Mouse (Mus musculus) liver, embryonic 13.5 days (tissue): ENCODE data around the gene Elovl6. TPM values are rescaled to one million over a fixed set of nuclear protein-coding genes. Genes with fewer than 3 reads are reported as not detected.
A peak's percentile ranks its signal among the peaks of the same experiment; 100 is the strongest.

ENCODE experiments used
- ATAC-seq: fragments of 200-750 bp; cut with Nextera tagmentation; 2 replicates; pipeline ENCODE4 v1.8.0; 2017; ENCODE audit warnings: low read depth, mild to moderate bottlenecking, moderate number of reproducible peaks, moderate library complexity
- DNase-seq: peaks from one replicate; pipeline ENCODE4 v3.0.0; 2022
- H3K27ac ChIP-seq: fragments of 300-500 bp; sonication (generic); 2 replicates; pipeline ENCODE4 v1.5.1; 2015; ENCODE audit warnings: moderate library complexity, mild to moderate bottlenecking, inconsistent platforms
- H3K27me3 ChIP-seq: fragments of 300-500 bp; sonication (generic); 2 replicates; pipeline ENCODE4 v1.6.1; 2015; ENCODE audit warnings: mild to moderate bottlenecking, inconsistent platforms
- H3K36me3 ChIP-seq: fragments of 300-500 bp; sonication (generic); 2 replicates; pipeline ENCODE4 v1.6.1; 2015; ENCODE audit warnings: mild to moderate bottlenecking, inconsistent platforms
- H3K4me1 ChIP-seq: fragments of 300-500 bp; sonication (generic); replicated peaks from 2 replicates; pipeline ENCODE4 v1.6.1; 2015; ENCODE audit warnings: inconsistent platforms
- H3K4me2 ChIP-seq: fragments of 300-500 bp; sonication (generic); 2 replicates; pipeline ENCODE4 v1.6.1; 2015; ENCODE audit warnings: inconsistent platforms, mild to moderate bottlenecking, moderate library complexity
- H3K4me3 ChIP-seq: fragments of 300-500 bp; sonication (generic); replicated peaks from 2 replicates; pipeline ENCODE4 v1.5.1; 2015; ENCODE audit warnings: mild to moderate bottlenecking, inconsistent platforms
- H3K9ac ChIP-seq: fragments of 300-500 bp; sonication (generic); 2 replicates; pipeline ENCODE4 v1.6.1; 2015; ENCODE audit warnings: mild to moderate bottlenecking, inconsistent platforms
- H3K9me3 ChIP-seq: fragments of 300-500 bp; sonication (generic); replicated peaks from 2 replicates; pipeline ENCODE4 v1.6.1; 2016; ENCODE audit warnings: inconsistent platforms
- WGBS: fragments of 180-500 bp; shearing (Covaris S2); methylation state at CpG from one replicate; pipeline ENCODE4 v1.1.7; 2015; ENCODE audit not compliant: insufficient replicate concordance; 5-methylcytosine and 5-hydroxymethylcytosine counted together
- polyA plus RNA-seq: library from polyadenylated mRNA; unstranded; fragments of >200 nt; fragmentation: Nextera tagmentation; extraction: Ambion mirVana; gene quantifications from 2 replicates; pipeline ENCODE4 v1.2.1, GENCODE M21; 2015

The Elovl6 gene
- polyA plus RNA-seq, 1 experiment from 2014 or later, result 10.4 TPM

DNA sequence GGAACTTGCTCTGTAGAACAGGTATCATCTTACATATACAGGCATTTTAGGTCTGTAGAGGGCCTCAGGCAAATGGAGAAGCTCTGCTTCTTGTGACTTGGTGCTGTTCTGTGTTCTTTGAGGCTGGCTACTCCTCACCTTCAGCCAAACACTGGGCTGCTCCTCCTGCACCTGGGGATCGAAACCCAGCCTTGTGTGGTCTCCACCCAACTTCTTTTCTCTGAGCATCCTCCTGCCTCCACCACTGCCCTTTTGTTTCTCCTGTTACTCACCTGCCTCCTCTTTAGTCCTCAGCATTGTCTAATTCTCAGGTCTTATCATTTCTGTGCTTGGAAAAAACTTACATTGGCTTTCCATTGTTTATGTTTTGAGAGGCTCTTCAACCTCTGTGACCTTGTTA is 12.1 kb downstream of the Elovl6 start:
- Histone ChIP-seq H3K9ac (no peak overlapping the region), H3K4me2 (no peak overlapping the region), H3K4me3 (no peak overlapping the region), H3K4me1 (peaks cover 7% of the 10 kb centered on the region), H3K27ac (no peak overlapping the region), H3K9me3 (no peaks in the 10 kb centered on the region), H3K27me3 (no peaks in the 10 kb centered on the region), H3K36me3 (peaks cover 32% of the 10 kb centered on the region)
- DNase-seq (no peak), ATAC-seq (no peak)
- 89% methylated on average over 1 of the region's 1 CpGs for WGBS

- Histone ChIP-seq H3K36me3 (peaks cover 31% of the 10 kb centered on the region), H3K4me2 (no peak overlapping the region), H3K4me3 (no peak overlapping the region), H3K9me3 (no peaks in the 10 kb centered on the region), H3K9ac (no peak overlapping the region), H3K27ac (no peak overlapping the region), H3K27me3 (no peaks in the 10 kb centered on the region), H3K4me1 (peaks cover 12% of the 10 kb centered on the region)
- WGBS, result 53% methylated on average over 1 of the region's 1 CpGs
- DNase-seq (no peak), ATAC-seq (no peak)
Measured at GRCm38 (mm10) chr3:129545228-129545627, 13.1 kb downstream of the Elovl6 start.

- Histone ChIP-seq H3K9ac (no peak overlapping the region), H3K9me3 (no peaks in the 10 kb centered on the region), H3K27ac (no peak overlapping the region), H3K4me3 (no peak overlapping the region), H3K36me3 (peaks cover 30% of the 10 kb centered on the region), H3K27me3 (no peaks in the 10 kb centered on the region), H3K4me1 (peaks cover 17% of the 10 kb centered on the region), H3K4me2 (no peak overlapping the region)
- ATAC-seq (no peak), DNase-seq (no peak)
- 77% methylated on average over 6 of the region's 6 CpGs for WGBS
Measured at GRCm38 (mm10) chr3:129545801-129546200, 13.6 kb downstream of the Elovl6 start.

DNA sequence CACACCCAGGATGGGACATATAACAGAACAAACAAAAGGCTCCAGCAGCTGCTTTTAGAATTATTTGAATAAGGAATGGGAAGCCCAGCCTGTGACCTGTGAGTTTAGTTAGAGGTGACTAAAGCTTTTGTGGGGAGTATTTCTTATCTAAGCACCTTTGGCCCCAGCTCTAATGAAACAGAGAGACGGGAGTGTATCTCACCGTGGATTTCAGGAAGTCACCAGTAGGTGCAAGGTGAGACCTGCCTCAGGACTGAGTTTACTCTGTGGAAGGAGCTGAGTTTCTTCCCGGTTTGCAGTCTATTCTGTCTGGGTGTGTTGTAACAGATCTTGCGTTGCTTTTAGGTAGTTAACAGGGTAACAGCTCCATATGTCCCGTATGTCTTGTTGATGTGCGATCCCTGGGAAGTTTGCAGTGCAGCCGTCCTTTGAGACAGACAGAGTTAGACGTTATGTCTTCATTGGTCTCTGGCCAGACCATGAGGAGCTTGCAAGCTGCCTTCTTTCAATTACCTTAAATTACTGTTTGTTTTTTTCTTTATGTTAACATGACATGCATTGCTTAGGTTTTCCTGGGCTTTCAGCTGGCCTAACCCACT is 15.8 kb downstream of the Elovl6 start:
- no peak for DNase-seq
- Histone ChIP-seq H3K27ac (peak overlapping the region; percentile 47), H3K4me3 (no peak overlapping the region), H3K4me2 (0 out of 2 replicates have a peak overlapping the region, but pooled peaks have one; percentile 4), H3K36me3 (peaks cover 12% of the 10 kb centered on the region), H3K9ac (no peak overlapping the region), H3K27me3 (no peaks in the 10 kb centered on the region), H3K9me3 (no peaks in the 10 kb centered on the region), H3K4me1 (peaks cover 35% of the 10 kb centered on the region)
- 59% methylated on average over 8 of the region's 8 CpGs for WGBS
- peak; percentile 27; the same call in 1 of the 2 replicates for ATAC-seq

- WGBS, result 80% methylated on average over 8 of the region's 8 CpGs
- Histone ChIP-seq H3K9me3 (no peaks in the 10 kb centered on the region), H3K27ac (no peak overlapping the region), H3K9ac (no peak overlapping the region), H3K4me1 (peaks cover 42% of the 10 kb centered on the region), H3K27me3 (no peaks in the 10 kb centered on the region), H3K4me3 (no peak overlapping the region), H3K4me2 (no peak overlapping the region), H3K36me3 (peaks cover 7% of the 10 kb centered on the region)
- DNase-seq (no peak), ATAC-seq (no peak)
Measured at GRCm38 (mm10) chr3:129548760-129549159, 16.6 kb downstream of the Elovl6 start.

GRCm38 (mm10) chr3:129549546-129549945 is 17.4 kb downstream of the Elovl6 start:
- Histone ChIP-seq H3K27me3 (no peaks in the 10 kb centered on the region), H3K4me1 (peaks cover 50% of the 10 kb centered on the region), H3K36me3 (peaks cover 3% of the 10 kb centered on the region; the same call in 1 of the 2 replicates), H3K4me2 (no peak overlapping the region), H3K9me3 (no peaks in the 10 kb centered on the region), H3K4me3 (no peak overlapping the region), H3K27ac (no peak overlapping the region), H3K9ac (no peak overlapping the region)
- no peak for ATAC-seq
- WGBS, result 66% methylated on average over 5 of the region's 5 CpGs
- no peak for DNase-seq

GRCm38 (mm10) chr3:129551581-129552290 is 19.6 kb downstream of the Elovl6 start:
- Histone ChIP-seq H3K9ac (no peak overlapping the region), H3K27me3 (no peaks in the 10 kb centered on the region), H3K4me3 (no peak overlapping the region), H3K36me3 (peaks cover 3% of the 10 kb centered on the region; the same call in 1 of the 2 replicates), H3K9me3 (no peaks in the 10 kb centered on the region), H3K27ac (no peak overlapping the region), H3K4me1 (peaks cover 51% of the 10 kb centered on the region), H3K4me2 (no peak overlapping the region)
- DNase-seq (no peak), ATAC-seq (no peak)
- WGBS, result 58% methylated on average over 9 of the region's 9 CpGs

GRCm38 (mm10) chr3:129552370-129552769 is 20.2 kb downstream of the Elovl6 start:
- ATAC-seq (no peak), DNase-seq (no peak)
- peaks cover 56% of the 10 kb centered on the region for H3K4me1 ChIP-seq
- peak overlapping the region; percentile 2; the same call in 1 of the 2 replicates for H3K4me2 ChIP-seq
- no peaks in the 10 kb centered on the region for H3K9me3 ChIP-seq
- H3K27me3 ChIP-seq, result no peaks in the 10 kb centered on the region
- no peak overlapping the region for H3K27ac ChIP-seq
- H3K36me3 ChIP-seq, result peaks cover 3% of the 10 kb centered on the region; the same call in 1 of the 2 replicates
- H3K9ac ChIP-seq, result no peak overlapping the region
- WGBS, result 46% methylated on average over 6 of the region's 6 CpGs
- H3K4me3 ChIP-seq, result no peak overlapping the region

DNA sequence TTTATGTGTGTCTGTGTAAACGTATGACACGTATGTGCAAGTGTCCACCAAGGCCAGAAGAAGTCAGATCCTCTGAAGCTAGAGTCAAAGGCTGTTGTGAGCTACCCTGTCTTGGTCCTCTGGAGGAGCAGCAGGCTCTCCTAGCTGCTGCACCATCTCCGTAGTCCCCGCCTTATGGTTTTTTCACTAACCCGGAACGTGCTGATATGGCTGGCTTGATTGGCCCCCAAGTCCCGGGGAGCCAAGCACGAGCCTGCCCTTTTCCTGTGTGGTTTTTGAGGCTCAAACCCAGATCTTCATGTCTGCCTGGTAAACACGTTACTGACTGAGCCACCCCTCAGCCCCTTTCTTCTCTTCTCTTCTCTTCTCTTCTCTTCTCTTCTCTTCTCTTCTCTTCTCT is 21.0 kb downstream of the Elovl6 start:
- Histone ChIP-seq H3K9me3 (no peaks in the 10 kb centered on the region), H3K4me2 (peak overlapping the region; percentile 34), H3K4me1 (peaks cover 60% of the 10 kb centered on the region), H3K36me3 (peaks cover 3% of the 10 kb centered on the region; the same call in 1 of the 2 replicates), H3K27me3 (no peaks in the 10 kb centered on the region), H3K27ac (no peak overlapping the region), H3K9ac (no peak overlapping the region), H3K4me3 (no peak overlapping the region)
- WGBS, result 20% methylated on average over 9 of the region's 9 CpGs
- DNase-seq, result peak; percentile 36
- ATAC-seq, result peak; percentile 80

GRCm38 (mm10) chr3:129553661-129554060 is 21.5 kb downstream of the Elovl6 start:
- Histone ChIP-seq H3K4me1 (peaks cover 64% of the 10 kb centered on the region), H3K36me3 (peaks cover 2% of the 10 kb centered on the region; the same call in 1 of the 2 replicates), H3K27ac (no peak overlapping the region), H3K4me3 (no peak overlapping the region), H3K4me2 (peak overlapping the region; percentile 34), H3K9ac (no peak overlapping the region; the same call in 1 of the 2 replicates), H3K9me3 (no peaks in the 10 kb centered on the region), H3K27me3 (no peaks in the 10 kb centered on the region)
- 39% methylated on average over 10 of the region's 10 CpGs for WGBS
- no peak for DNase-seq
- no peak for ATAC-seq

- no peak overlapping the region for H3K4me2 ChIP-seq
- H3K9ac ChIP-seq, result no peak overlapping the region
- H3K36me3 ChIP-seq, result no peaks in the 10 kb centered on the region
- peaks cover 66% of the 10 kb centered on the region for H3K4me1 ChIP-seq
- ATAC-seq (no peak), DNase-seq (no peak)
- no peak overlapping the region for H3K4me3 ChIP-seq
- no peaks in the 10 kb centered on the region for H3K9me3 ChIP-seq
- H3K27me3 ChIP-seq, result no peaks in the 10 kb centered on the region
- no peak overlapping the region; the same call in 1 of the 2 replicates for H3K27ac ChIP-seq
- 85% methylated on average over 4 of the region's 4 CpGs for WGBS
Measured at GRCm38 (mm10) chr3:129554436-129554835, 22.3 kb downstream of the Elovl6 start.
